Mouse (Mus musculus) CH12.LX (cell line): ENCODE measurements around the gene Srp54b. TPM values are rescaled to one million over a fixed set of nuclear protein-coding genes. Genes with fewer than 3 reads are reported as not detected.
"Not testable (repeated sequence)": the region's sequence is repeated elsewhere in the genome, so short reads cannot be mapped to it uniquely, and the experiment has no call there.

Experiments
- DNase-seq: peaks from one replicate; pipeline ENCODE4 v3.0.0-alpha.2; 2013; ENCODE audit errors: extremely low read depth
- H3K27ac ChIP-seq: 2 replicates; pipeline ENCODE4 v1.5.1; 2012; ENCODE audit warnings: low read depth, mild to moderate bottlenecking, control low read depth, moderate library complexity; ENCODE audit not compliant: insufficient read depth
- H3K27me3 ChIP-seq: replicated peaks from 2 replicates; pipeline ENCODE3; 2012; ENCODE audit warnings: inconsistent platforms
- H3K36me3 ChIP-seq, 2 experiments: replicated peaks in 1 of 2; 2 replicates each; pipeline versions ENCODE3 to v1.6.1; 2012; ENCODE audit warnings: inconsistent platforms in 1 of 2, low read length in 1 of 2, mild to moderate bottlenecking in 1 of 2, mixed read lengths in 1 of 2, moderate library complexity in 1 of 2; ENCODE audit not compliant: control insufficient read depth in 1 of 2, insufficient read depth in 1 of 2
- H3K4me1 ChIP-seq, 2 experiments: 2 replicates each; pipeline ENCODE4 v1.6.1; 2012; ENCODE audit warnings: inconsistent platforms in 1 of 2, moderate library complexity in 1 of 2; ENCODE audit not compliant: insufficient read depth in 2 of 2, control insufficient read depth in 1 of 2
- H3K4me2 ChIP-seq: 2 replicates; pipeline ENCODE4 v1.6.1; 2012; ENCODE audit warnings: low read depth, mild to moderate bottlenecking, control low read depth; ENCODE audit not compliant: poor library complexity, insufficient read depth, severe bottlenecking
- H3K4me3 ChIP-seq, 3 experiments: fragments of 150-350 bp in 1 of 3; sonication (generic) in 1 of 3; replicated peaks in 1 of 3; 2 replicates each; pipeline versions ENCODE3 to v1.5.1; 2011 to 2012; ENCODE audit warnings: low read depth in 2 of 3, low read length in 2 of 3, mild to moderate bottlenecking in 2 of 3, moderate library complexity in 2 of 3, control low read depth in 1 of 3, improper control_type of control experiment in 1 of 3, inconsistent platforms in 1 of 3, mixed read lengths in 1 of 3; ENCODE audit not compliant: poor library complexity in 1 of 3
- H3K79me2 ChIP-seq: replicated peaks from 2 replicates; pipeline ENCODE4 v1.6.1; 2012; ENCODE audit warnings: mild to moderate bottlenecking, moderate library complexity; ENCODE audit not compliant: control insufficient read depth, poor library complexity, insufficient read depth, severe bottlenecking; ENCODE audit errors: extremely low read depth
- H3K9ac ChIP-seq: 2 replicates; pipeline ENCODE4 v1.6.1; 2012; ENCODE audit warnings: low read depth, mild to moderate bottlenecking, control low read depth, moderate library complexity; ENCODE audit not compliant: insufficient read depth
- H3K9me3 ChIP-seq: replicated peaks from 2 replicates; pipeline ENCODE3; 2012; ENCODE audit warnings: low read length, inconsistent platforms, mixed read lengths
- dilution Hi-C: fragments of 300-500 bp; cut with MboI; formaldehyde crosslinking; loops from 2 replicates; pipeline ENCODE4 v1.14.3; 2020; ENCODE audit warnings: low sequenced_read_pairs; ENCODE audit not compliant: extremely low pct_unique_long_range_greater_than_20kb, extremely low pct_ligation_motif_present
- in situ Hi-C: fragments of 300-500 bp; cut with MboI; formaldehyde crosslinking; loops from 3 replicates; pipeline ENCODE4 v1.14.3; 2019; ENCODE audit warnings: low sequenced_read_pairs, low pct_ligation_motif_present, low pct_unique_long_range_greater_than_20kb, mixed read lengths
- polyA plus RNA-seq: library from polyadenylated mRNA; unstranded; fragments of >175 nt; gene quantifications from 2 replicates; pipeline ENCODE4 v1.2.1, GENCODE M21; 2012; ENCODE audit warnings: low read depth; ENCODE audit not compliant: insufficient read length
- total RNA-seq, 2 experiments: library from RNA; depleted of rRNA; stranded (reverse); fragments of 300-350 nt in 1 of 2; fragments of >200 nt in 1 of 2; gene quantifications; 2 replicates each; pipeline ENCODE4 v1.2.3; 2012 to 2014

Gene Srp54b
- total and polyA plus RNA-seq, 3 experiments = 49.4 to 118 (median 78.6) TPM

- DNase-seq, H3K9ac ChIP-seq, in situ Hi-C loops, dilution Hi-C loops, H3K4me2 ChIP-seq, H3K79me2 ChIP-seq, H3K27me3 ChIP-seq, H3K36me3 ChIP-seq, H3K4me1 ChIP-seq, H3K27ac ChIP-seq, H3K4me3 ChIP-seq, H3K9me3 ChIP-seq: not testable (repeated sequence)
Observed at GRCm38 (mm10) chr12:55155449-55155783, 512 bp downstream of the Srp54b start.

- dilution Hi-C loops, in situ Hi-C loops: not testable (repeated sequence)
Observed at GRCm38 (mm10) chr12:55167034-55167557, 12.2 kb downstream of the Srp54b start.

GRCm38 (mm10) chr12:55187686-55188085 is 32.8 kb downstream of the Srp54b start:
- H3K4me1 ChIP-seq, H3K27ac ChIP-seq, H3K4me3 ChIP-seq, dilution Hi-C loops, H3K9ac ChIP-seq, H3K36me3 ChIP-seq, in situ Hi-C loops, H3K79me2 ChIP-seq, H3K27me3 ChIP-seq, H3K4me2 ChIP-seq, H3K9me3 ChIP-seq, DNase-seq: not testable (repeated sequence)

More at GRCm38 (mm10) chr12:55167034-55167557, 12.2 kb downstream of the Srp54b start:
- H3K4me3 ChIP-seq, H3K4me1 ChIP-seq, H3K27me3 ChIP-seq, H3K9me3 ChIP-seq, H3K79me2 ChIP-seq, H3K27ac ChIP-seq, H3K4me2 ChIP-seq, DNase-seq, H3K9ac ChIP-seq, H3K36me3 ChIP-seq: not testable (repeated sequence)

GRCm38 (mm10) chr12:55189127-55189526 is 34.2 kb downstream of the Srp54b start:
- H3K4me1 ChIP-seq, dilution Hi-C loops, in situ Hi-C loops: not testable (repeated sequence)

DNA sequence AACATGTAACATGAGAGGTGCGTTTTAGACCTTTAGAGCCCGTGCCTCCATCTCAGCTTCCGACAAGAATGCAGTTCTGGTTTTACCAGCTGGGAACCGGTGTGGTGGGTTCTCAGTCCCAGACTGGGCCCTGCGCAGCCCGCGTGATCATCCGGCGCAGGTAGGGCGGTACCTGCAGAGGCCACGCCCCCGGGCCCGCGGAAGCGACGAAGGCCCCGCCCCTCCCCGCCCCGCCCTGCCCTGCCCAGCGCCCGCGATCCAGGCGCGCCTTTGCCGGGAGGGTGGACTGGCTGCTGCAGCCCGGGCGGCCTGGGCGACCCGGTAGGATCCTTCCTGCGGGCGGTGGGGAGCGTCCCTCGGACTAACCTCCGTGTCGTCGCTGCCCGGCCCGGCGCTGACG is 44.4 kb downstream of the Srp54b start, which contains the start of gene 1700047I17Rik2:
TSS of gene 1700047I17Rik2 (plus strand) at position 287 of the 400 bp plus-strand sequence.
- H3K4me3 ChIP-seq, dilution Hi-C loops, in situ Hi-C loops, DNase-seq, H3K36me3 ChIP-seq, H3K9me3 ChIP-seq, H3K27ac ChIP-seq, H3K9ac ChIP-seq, H3K4me1 ChIP-seq, H3K79me2 ChIP-seq, H3K4me2 ChIP-seq, H3K27me3 ChIP-seq: not testable (repeated sequence)

More at GRCm38 (mm10) chr12:55189127-55189526, 34.2 kb downstream of the Srp54b start:
- not testable (repeated sequence) for H3K4me2 ChIP-seq, H3K9ac ChIP-seq, DNase-seq, H3K27ac ChIP-seq, H3K9me3 ChIP-seq, H3K79me2 ChIP-seq, H3K4me3 ChIP-seq, H3K36me3 ChIP-seq, H3K27me3 ChIP-seq

DNA sequence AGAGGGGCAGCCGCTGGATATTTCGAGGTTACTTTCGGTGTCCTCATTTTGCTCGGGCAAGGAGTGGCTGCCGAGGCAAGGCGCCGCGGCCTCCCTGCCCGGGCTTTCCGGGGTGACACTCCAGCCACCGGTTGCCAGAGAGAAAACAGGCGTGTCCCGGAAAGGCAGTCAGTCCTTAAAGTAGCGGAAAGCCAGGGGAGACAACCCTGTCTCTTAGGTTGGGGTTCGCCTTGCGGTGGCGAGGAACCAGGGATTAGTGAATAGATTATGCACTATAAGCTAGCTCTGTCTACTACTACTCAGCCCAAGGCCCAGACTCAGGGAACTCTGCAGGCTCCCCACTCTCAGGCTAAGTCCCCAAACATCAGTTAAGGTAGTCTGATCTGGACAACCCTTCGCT is 44.9 kb downstream of the Srp54b start:
- H3K4me3 ChIP-seq, H3K27me3 ChIP-seq, H3K4me2 ChIP-seq, H3K4me1 ChIP-seq, H3K27ac ChIP-seq, DNase-seq, H3K79me2 ChIP-seq, H3K36me3 ChIP-seq, dilution Hi-C loops, in situ Hi-C loops, H3K9ac ChIP-seq, H3K9me3 ChIP-seq: not testable (repeated sequence)
